9 mouse cellular contexts compared by ENCODE assay signal in the genomic region with DNA sequence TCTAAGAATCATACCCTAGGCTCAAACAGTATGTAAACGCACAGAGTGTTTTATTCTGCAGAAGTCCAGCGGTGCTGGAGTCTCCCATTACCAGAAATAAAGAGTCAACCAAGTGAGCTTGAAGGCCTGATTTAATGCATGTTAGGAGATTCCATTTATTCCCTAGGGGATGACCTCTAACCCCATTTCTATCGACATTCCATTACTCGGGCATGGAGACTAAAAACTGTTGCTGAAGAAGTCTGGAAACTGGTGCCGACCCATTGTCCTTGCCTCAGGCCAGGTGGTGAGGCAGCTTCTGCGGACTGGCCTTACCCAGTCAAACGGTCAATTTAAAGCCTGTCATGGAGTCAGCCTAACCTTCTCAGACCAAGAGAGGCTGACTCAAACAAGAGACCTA. TPM values are rescaled to one million over a fixed set of nuclear protein-coding genes. Genes with fewer than 3 reads are reported as not detected.
DNase-seq lines count a peak whose midpoint lies in the region; ATAC-seq and TF ChIP-seq lines count a peak whose summit lies in the region.
"Had no signal": no experiment of that assay in that cellular context is flagged by ENCODE, and none has a peak within 500 bp of the region (broad histone marks: within the 10 kb centered on the region; RNA-seq: fewer than 3 reads in every experiment).

No protein-coding gene starts in this region.

- no peaks in the 10 kb centered on the region for H3K27me3 ChIP-seq in hindbrain, embryonic 12.5 days
- H3K27me3 ChIP-seq in midbrain, embryonic 12.5 days = no peaks in the 10 kb centered on the region
- H3K27me3 ChIP-seq: intestine, embryonic 15.5 days had no signal

- H3K27ac ChIP-seq in gastrocnemius, adult 2 months = peak overlapping the region; percentile 100; the same call in 1 of the 2 replicates
- H3K27ac ChIP-seq in hindbrain, embryonic 12.5 days = no peak overlapping the region; the same call in 1 of the 2 replicates
- H3K27ac ChIP-seq in midbrain, embryonic 12.5 days (replicated peaks) = no peak overlapping the region

- peaks cover 16% of the 10 kb centered on the region for H3K4me1 ChIP-seq in hindbrain, embryonic 12.5 days
- H3K4me1 ChIP-seq in midbrain, embryonic 12.5 days = peaks cover 23% of the 10 kb centered on the region

- TF ChIP-seq CTCF in gastrocnemius, adult 2 months (IDR thresholded peaks at IDR 0.05) = no peak

- ATAC-seq in hindbrain, embryonic 12.5 days (ENCODE audit: low FRiP score) = no peak
- no peak for ATAC-seq in midbrain, embryonic 12.5 days (ENCODE audit: low FRiP score, low read depth)
- ATAC-seq in megakaryocyte-erythroid progenitor cell, adult 5-6 weeks (replicated peaks; ENCODE audit: low FRiP score, low TSS enrichment, poor library complexity, severe bottlenecking) = no peak
- ATAC-seq: intestine, embryonic 15.5 days had no signal

- WGBS in hindbrain, embryonic 12.5 days = 61% methylated on average over 7 of the region's 7 CpGs
- WGBS in midbrain, embryonic 12.5 days = 84% methylated on average over 7 of the region's 7 CpGs

- H3K4me2 ChIP-seq in hindbrain, embryonic 12.5 days (replicated peaks) = peak overlapping the region; percentile 75
- peak overlapping the region; percentile 69; the same call in 1 of the 2 replicates for H3K4me2 ChIP-seq in midbrain, embryonic 12.5 days (replicated peaks)

- DNase-seq in gastrocnemius, adult 2 months = no peak
- DNase-seq in gastrocnemius, adult 18-20 months (ENCODE audit: low spot score) = no peak
- DNase-seq in MN1 (ENCODE audit: low spot score) = peak; percentile 16
- DNase-seq in right cerebral cortex, postnatal 36 days (ENCODE audit: low spot score in 2 of 2) = no peak
- DNase-seq in spleen, postnatal 10 days (ENCODE audit: low spot score in 2 of 2) = no peak

- no peaks in the 10 kb centered on the region for H3K36me3 ChIP-seq in hindbrain, embryonic 12.5 days
- H3K36me3 ChIP-seq in midbrain, embryonic 12.5 days = no peaks in the 10 kb centered on the region
- H3K36me3 ChIP-seq: intestine, embryonic 15.5 days had no signal

- no peak overlapping the region for H3K9ac ChIP-seq in hindbrain, embryonic 12.5 days
- H3K9ac ChIP-seq in midbrain, embryonic 12.5 days (replicated peaks) = no peak overlapping the region

- intact Hi-C loops in gastrocnemius, adult 2 months (cut with DNase I) = loop anchor here (10.0 kb wide), 1 partner anchor 1661 kb away; the partner anchor contains the start of gene Suco

- H3K9me3 ChIP-seq in hindbrain, embryonic 12.5 days (replicated peaks) = no peaks in the 10 kb centered on the region
- no peaks in the 10 kb centered on the region for H3K9me3 ChIP-seq in midbrain, embryonic 12.5 days
- H3K9me3 ChIP-seq: intestine, embryonic 15.5 days had no signal

- H3K4me3 ChIP-seq in gastrocnemius, adult 2 months = peak overlapping the region; percentile 99; the same call in 1 of the 2 replicates
- no peak overlapping the region for H3K4me3 ChIP-seq in hindbrain, embryonic 12.5 days
- H3K4me3 ChIP-seq in midbrain, embryonic 12.5 days = no peak overlapping the region

RNA-seq across cellular contexts. Expression of gene Cacybp, which starts 1.5 kb away (rescaled TPM):
- total RNA-seq in gastrocnemius, adult 2 months (2021) = 10 to 100 TPM; 50.1 to 65.8 TPM
- total RNA-seq in gastrocnemius, adult 18-20 months (2021) = 10 to 100 TPM; 55.7 to 56.1 TPM
- polyA plus RNA-seq in hindbrain, embryonic 12.5 days (2016; fragmentation: Nextera tagmentation; extraction: Ambion mirVana) = 241 TPM in 2 replicates
- polyA plus RNA-seq in midbrain, embryonic 12.5 days (2016; fragmentation: Nextera tagmentation; extraction: Ambion mirVana) = 268 and 274 TPM in 2 replicates
- total RNA-seq in megakaryocyte-erythroid progenitor cell, adult 5-6 weeks (2014; fragmentation: Nextera tagmentation) = 190 and 235 TPM in 2 replicates
- 361 and 387 TPM in 2 replicates for total RNA-seq in megakaryocyte-erythroid progenitor cell, adult 5-6 weeks (2017)

RNA-seq across cellular contexts. Expression of gene Mrps14, which starts 19.2 kb away (rescaled TPM):
- total RNA-seq in gastrocnemius, adult 2 months (2021) = 10 to 100 TPM; 64.7 to 88.5 TPM
- total RNA-seq in gastrocnemius, adult 18-20 months (2021) = 10 to 100 TPM; 68.9 to 74.9 TPM
- polyA plus RNA-seq in hindbrain, embryonic 12.5 days (2016; fragmentation: Nextera tagmentation; extraction: Ambion mirVana) = 182 and 187 TPM in 2 replicates
- polyA plus RNA-seq in midbrain, embryonic 12.5 days (2016; fragmentation: Nextera tagmentation; extraction: Ambion mirVana) = 215 and 217 TPM in 2 replicates
- 103 and 153 TPM in 2 replicates for total RNA-seq in megakaryocyte-erythroid progenitor cell, adult 5-6 weeks (2014; fragmentation: Nextera tagmentation)
- 113 and 118 TPM in 2 replicates for total RNA-seq in megakaryocyte-erythroid progenitor cell, adult 5-6 weeks (2017)
